Mouse (Mus musculus) heart, embryonic 14.5 days (tissue): Measurements from ENCODE around the gene Znhit2. TPM values are rescaled to one million over a fixed set of nuclear protein-coding genes. Genes with fewer than 3 reads are reported as not detected.

Experiments used
- ATAC-seq: fragments of 200-750 bp; cut with Nextera tagmentation; 2 replicates; pipeline ENCODE4 v1.8.0; 2017; ENCODE audit warnings: low read depth, moderate TSS enrichment; ENCODE audit not compliant: insufficient number of reproducible peaks, insufficient read depth, low FRiP score
- H3K27ac ChIP-seq, 2 experiments: fragments of 200-500 bp in 1 of 2; fragments of 300-500 bp in 1 of 2; sonication (generic) in 1 of 2; replicated peaks in 1 of 2; 2 replicates each; pipeline ENCODE4 v1.5.1; 2012 to 2014; ENCODE audit warnings: low read depth in 2 of 2, low read length in 2 of 2, control low read depth in 1 of 2, mild to moderate bottlenecking in 1 of 2, mixed read lengths in 1 of 2; ENCODE audit not compliant: control insufficient read depth in 1 of 2, insufficient read depth in 1 of 2
- H3K27me3 ChIP-seq: fragments of 300-500 bp; sonication (generic); 2 replicates; pipeline ENCODE4 v1.6.1; 2014; ENCODE audit warnings: mild to moderate bottlenecking, low read length, control low read depth; ENCODE audit not compliant: control insufficient read depth, insufficient read depth
- H3K36me3 ChIP-seq: fragments of 300-500 bp; sonication (generic); 2 replicates; pipeline ENCODE4 v1.6.1; 2014; ENCODE audit warnings: mild to moderate bottlenecking, control low read depth, low read length, mixed read lengths; ENCODE audit not compliant: control insufficient read depth, insufficient read depth
- H3K4me1 ChIP-seq, 2 experiments: fragments of 200-500 bp in 1 of 2; fragments of 300-500 bp in 1 of 2; sonication (generic) in 1 of 2; 2 replicates each; pipeline ENCODE4 v1.6.1; 2012 to 2014; ENCODE audit warnings: low read length in 2 of 2, control low read depth in 1 of 2, mixed read lengths in 1 of 2; ENCODE audit not compliant: control insufficient read depth in 2 of 2, insufficient read depth in 2 of 2
- H3K4me2 ChIP-seq: fragments of 300-500 bp; sonication (generic); 2 replicates; pipeline ENCODE4 v1.6.1; 2014; ENCODE audit warnings: mild to moderate bottlenecking, low read length
- H3K4me3 ChIP-seq, 2 experiments: fragments of 200-500 bp in 1 of 2; fragments of 300-500 bp in 1 of 2; sonication (generic) in 1 of 2; 2 replicates each; pipeline ENCODE4 v1.5.1; 2012 to 2014; ENCODE audit warnings: low read length in 2 of 2, mild to moderate bottlenecking in 2 of 2, control low read depth in 1 of 2, low read depth in 1 of 2, moderate library complexity in 1 of 2; ENCODE audit not compliant: control insufficient read depth in 1 of 2, insufficient read depth in 1 of 2
- H3K9ac ChIP-seq: fragments of 300-500 bp; sonication (generic); 2 replicates; pipeline ENCODE4 v1.6.1; 2014; ENCODE audit warnings: mild to moderate bottlenecking, low read length
- H3K9me3 ChIP-seq: fragments of 300-500 bp; sonication (generic); 2 replicates; pipeline ENCODE4 v1.6.1; 2016; ENCODE audit warnings: low read length, control low read depth; ENCODE audit not compliant: control insufficient read depth
- WGBS: fragments of 180-500 bp; shearing (Covaris S2); extraction: QIAGEN DNeasy Blood & Tissue Kit; methylation state at CpG from one replicate; pipeline ENCODE4 v1.1.7; 2014; 5-methylcytosine and 5-hydroxymethylcytosine counted together
- polyA plus RNA-seq: library from polyadenylated mRNA; unstranded; fragments of >200 nt; fragmentation: Nextera tagmentation; extraction: Ambion mirVana; gene quantifications from 2 replicates; pipeline ENCODE4 v1.2.1, GENCODE M21; 2014

Gene Znhit2
- polyA plus RNA-seq, 1 experiment from 2014 or later, result 25.6 TPM

DNA sequence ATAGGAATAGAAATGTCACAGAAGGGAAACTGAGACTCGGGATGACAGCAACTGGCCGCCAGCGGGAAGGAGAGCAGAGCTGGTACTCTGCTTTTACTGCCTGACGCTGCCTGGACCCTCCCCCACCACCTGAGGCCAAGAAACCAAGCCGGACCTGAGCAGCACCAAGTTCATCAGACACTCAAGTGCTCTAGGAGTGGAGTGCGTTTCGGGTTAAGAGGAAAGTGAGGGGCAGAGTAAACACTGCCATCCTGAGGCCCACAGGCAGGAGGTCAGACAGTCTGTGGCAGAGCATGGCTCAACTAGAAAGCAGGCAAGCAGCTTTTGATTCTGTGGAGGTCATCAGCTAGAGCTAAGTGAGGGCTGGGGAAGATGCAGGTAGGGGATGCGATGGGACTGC is 37.9 kb upstream of the Znhit2 start:
- Histone ChIP-seq H3K9ac (no peak overlapping the region), H3K27ac (no peak overlapping the region), H3K4me3 (no peak overlapping the region), H3K9me3 (no peaks in the 10 kb centered on the region), H3K4me2 (no peak overlapping the region), H3K36me3 (no peaks in the 10 kb centered on the region), H3K27me3 (no peaks in the 10 kb centered on the region), H3K4me1 (no peaks in the 10 kb centered on the region)
- 50% methylated on average over 8 of the region's 8 CpGs for WGBS
- no peak for ATAC-seq

GRCm38 (mm10) chr19:6023930-6024329 is 37.1 kb upstream of the Znhit2 start:
- Histone ChIP-seq H3K4me1 (no peaks in the 10 kb centered on the region), H3K4me3 (no peak overlapping the region), H3K27me3 (no peaks in the 10 kb centered on the region), H3K9ac (no peak overlapping the region), H3K4me2 (no peak overlapping the region), H3K36me3 (no peaks in the 10 kb centered on the region), H3K27ac (no peak overlapping the region), H3K9me3 (no peaks in the 10 kb centered on the region)
- no peak for ATAC-seq
- 78% methylated on average over 7 of the region's 7 CpGs for WGBS

DNA sequence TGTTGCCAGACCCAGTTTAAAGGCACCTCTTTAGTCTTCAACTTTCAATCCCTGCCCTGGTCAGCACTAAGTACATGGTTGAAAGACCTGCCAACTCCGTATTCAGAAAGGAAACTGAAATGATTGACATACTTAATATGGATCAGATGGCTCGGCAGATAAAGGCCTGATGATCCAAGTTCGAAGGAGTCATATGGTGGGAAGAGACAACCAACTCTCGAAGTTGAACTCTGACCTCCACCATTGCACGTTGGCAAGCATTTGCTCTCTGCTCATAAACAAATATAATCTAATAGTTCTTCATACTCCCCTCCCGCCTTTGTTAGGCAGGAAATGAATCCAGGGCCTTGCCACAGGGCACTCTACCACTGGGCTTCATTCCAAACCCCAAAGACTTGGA is 32.0 kb upstream of the Znhit2 start:
- 76% methylated on average over 6 of the region's 6 CpGs for WGBS
- Histone ChIP-seq H3K4me1 (no peaks in the 10 kb centered on the region), H3K4me2 (no peak overlapping the region)

GRCm38 (mm10) chr19:6029426-6029825 is 31.6 kb upstream of the Znhit2 start:
- WGBS, result 71% methylated on average over 9 of the region's 9 CpGs
- ATAC-seq, result no peak
- no peak overlapping the region for H3K4me3 ChIP-seq
- no peaks in the 10 kb centered on the region for H3K4me1 ChIP-seq
- H3K27ac ChIP-seq, result no peak overlapping the region
- no peaks in the 10 kb centered on the region for H3K36me3 ChIP-seq
- H3K9me3 ChIP-seq, result no peaks in the 10 kb centered on the region
- no peaks in the 10 kb centered on the region for H3K27me3 ChIP-seq
- H3K4me2 ChIP-seq, result no peak overlapping the region
- H3K9ac ChIP-seq, result no peak overlapping the region

More for the DNA sequence above, 32.0 kb upstream of the Znhit2 start:
- no peaks in the 10 kb centered on the region for H3K9me3 ChIP-seq
- H3K27ac ChIP-seq, result no peak overlapping the region
- no peak overlapping the region for H3K9ac ChIP-seq
- ATAC-seq, result no peak
- H3K36me3 ChIP-seq, result no peaks in the 10 kb centered on the region
- no peak overlapping the region for H3K4me3 ChIP-seq
- H3K27me3 ChIP-seq, result no peaks in the 10 kb centered on the region

GRCm38 (mm10) chr19:6030520-6031280 is 30.3 kb upstream of the Znhit2 start:
- Histone ChIP-seq H3K27me3 (no peaks in the 10 kb centered on the region), H3K4me3 (no peak overlapping the region), H3K36me3 (no peaks in the 10 kb centered on the region), H3K4me2 (no peak overlapping the region), H3K4me1 (no peaks in the 10 kb centered on the region), H3K9me3 (no peaks in the 10 kb centered on the region), H3K27ac (no peak overlapping the region), H3K9ac (no peak overlapping the region)
- 69% methylated on average over 14 of the region's 14 CpGs for WGBS
- ATAC-seq, result no peak

DNA sequence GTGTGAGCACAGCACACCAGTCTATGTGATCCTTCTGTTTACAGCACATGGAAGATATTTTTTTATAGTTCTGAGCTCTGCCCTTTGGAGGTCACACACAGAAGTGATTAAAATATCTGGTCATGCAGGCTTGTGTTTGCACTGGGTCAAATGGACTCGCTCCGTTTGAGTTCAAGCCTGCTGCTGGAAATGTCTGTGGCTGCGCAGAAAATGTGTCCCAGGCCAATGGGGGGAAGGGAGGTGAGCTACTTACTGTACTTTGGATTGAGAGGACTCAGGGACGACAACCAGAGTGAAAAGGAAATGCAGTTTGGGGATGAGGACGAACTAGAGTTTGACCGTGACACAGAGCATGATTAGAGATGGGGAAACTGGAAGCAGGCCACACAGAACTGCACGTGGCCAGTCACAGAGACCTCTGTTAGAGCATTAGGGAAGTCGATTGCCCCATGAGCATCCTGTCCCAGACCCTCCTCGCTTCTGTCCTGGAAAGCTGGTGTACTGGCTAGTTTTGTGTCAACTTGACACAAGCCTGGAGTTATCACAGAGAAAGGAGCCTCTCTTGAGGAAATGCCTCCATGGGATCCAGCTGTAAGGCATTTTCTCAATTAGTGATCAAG is 24.9 kb upstream of the Znhit2 start:
- Histone ChIP-seq H3K36me3 (no peaks in the 10 kb centered on the region), H3K4me1 (no peaks in the 10 kb centered on the region), H3K27me3 (no peaks in the 10 kb centered on the region), H3K4me3 (no peak overlapping the region), H3K9ac (no peak overlapping the region), H3K9me3 (no peaks in the 10 kb centered on the region), H3K4me2 (no peak overlapping the region), H3K27ac (no peak overlapping the region)
- no peak for ATAC-seq
- 60% methylated on average over 9 of the region's 9 CpGs for WGBS

- H3K27me3 ChIP-seq, result no peaks in the 10 kb centered on the region
- H3K9ac ChIP-seq, result no peak overlapping the region
- no peaks in the 10 kb centered on the region for H3K36me3 ChIP-seq
- no peak overlapping the region for H3K4me2 ChIP-seq
- no peak for ATAC-seq
- no peak overlapping the region for H3K4me3 ChIP-seq
- H3K9me3 ChIP-seq, result no peaks in the 10 kb centered on the region
- H3K27ac ChIP-seq, result no peak overlapping the region
- H3K4me1 ChIP-seq, result no peaks in the 10 kb centered on the region
Measured at GRCm38 (mm10) chr19:6037695-6038094, 23.3 kb upstream of the Znhit2 start.

DNA sequence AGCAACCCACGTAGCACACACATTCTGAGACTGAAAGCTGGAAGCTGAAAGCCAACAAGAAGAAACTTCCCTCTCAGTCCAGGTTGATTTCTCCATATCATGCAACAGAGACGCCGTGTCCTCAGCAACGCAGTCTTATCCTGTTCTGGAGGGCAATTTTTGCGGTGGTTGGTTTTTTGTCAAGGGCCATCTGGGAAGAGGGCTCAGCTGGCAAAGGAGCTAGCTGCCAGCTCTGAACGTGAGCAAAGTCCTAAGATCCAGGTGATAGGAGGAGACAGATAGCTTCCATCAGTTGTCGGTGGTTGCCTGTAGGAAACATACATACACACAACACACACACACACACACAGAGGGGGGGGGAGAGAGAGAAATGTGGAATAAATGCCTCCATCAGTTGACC is 22.7 kb upstream of the Znhit2 start:
- H3K36me3 ChIP-seq, result no peaks in the 10 kb centered on the region
- no peak overlapping the region for H3K27ac ChIP-seq
- no peaks in the 10 kb centered on the region for H3K27me3 ChIP-seq
- H3K4me1 ChIP-seq, result no peaks in the 10 kb centered on the region
- H3K9ac ChIP-seq, result no peak overlapping the region
- no peak for ATAC-seq
- H3K4me2 ChIP-seq, result no peak overlapping the region
- 71% methylated on average over 7 of the region's 7 CpGs for WGBS
- no peak overlapping the region for H3K4me3 ChIP-seq
- no peaks in the 10 kb centered on the region for H3K9me3 ChIP-seq
